Mouse (Mus musculus) inflammation-experienced regulatory T-cells, adult 6 months (primary cell): ENCODE data around the gene Tnfrsf11a. TPM values are rescaled to one million over a fixed set of nuclear protein-coding genes. Genes with fewer than 3 reads are reported as not detected.
A peak's percentile ranks its signal among the peaks of the same experiment; 100 is the strongest.
"Not testable (repeated sequence)": the region's sequence is repeated elsewhere in the genome, so short reads cannot be mapped to it uniquely, and the experiment has no call there.

Experiments
- ATAC-seq: one replicate; pipeline ENCODE4 v1.8.0; 2017
- polyA plus RNA-seq, 3 experiments: library from polyadenylated mRNA; unstranded; fragments of 100-300 nt; shearing (Covaris generic); gene quantifications; one replicate each; pipeline ENCODE4 v1.2.1; 2017

The Tnfrsf11a gene
- polyA plus RNA-seq, 3 experiments from 2014 or later: not detected

DNA sequence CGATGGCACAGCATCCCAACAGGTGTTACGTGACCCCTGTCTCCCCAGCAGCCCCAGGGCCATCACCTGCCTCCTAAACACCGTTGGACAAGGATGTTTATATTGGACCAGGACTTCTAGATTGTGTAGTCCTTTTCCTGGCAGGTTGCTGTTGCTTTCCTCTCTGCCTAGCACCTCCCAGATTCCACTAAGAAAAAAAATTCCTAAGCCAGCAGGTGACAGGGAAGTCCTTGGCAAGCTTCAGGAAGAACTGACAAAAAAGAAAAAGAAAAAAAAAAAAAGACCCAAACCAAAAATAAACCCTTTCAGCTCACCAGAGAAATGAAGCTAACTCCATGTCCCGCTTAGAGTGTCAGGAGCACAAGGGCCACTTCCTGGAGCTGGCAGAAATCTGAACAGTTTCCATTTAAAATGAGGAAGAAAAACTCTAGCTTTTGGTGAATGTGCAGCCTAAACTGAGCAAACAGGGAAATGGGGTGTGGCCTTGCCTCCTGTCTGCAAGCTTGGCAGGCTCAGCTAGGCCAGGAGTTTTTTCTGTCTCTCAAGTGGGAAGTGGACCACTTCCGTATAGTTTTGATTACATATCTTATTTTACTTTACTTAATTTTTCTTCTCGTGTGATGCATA, 6.3 kb downstream of the Tnfrsf11a start:
- no peak for ATAC-seq

DNA sequence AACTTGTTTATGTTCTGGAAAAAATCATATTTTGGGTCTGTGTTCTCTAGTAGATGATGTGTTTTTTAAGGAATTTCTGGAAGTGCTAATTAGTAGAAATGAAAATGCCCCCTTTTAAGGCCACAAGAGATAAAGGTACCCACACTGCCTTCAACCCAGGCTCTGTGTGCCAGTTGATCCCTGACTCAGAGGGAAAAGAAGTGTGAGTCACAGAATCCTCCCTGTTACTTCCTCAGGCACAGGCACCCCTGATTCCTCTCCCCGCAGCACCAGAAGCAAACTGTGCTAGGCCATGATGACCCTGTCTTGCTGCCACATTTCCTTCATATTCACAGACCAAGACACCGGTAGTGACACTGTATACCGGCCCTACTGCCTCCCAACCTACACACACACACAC, 9.6 kb downstream of the Tnfrsf11a start:
- no peak for ATAC-seq

DNA sequence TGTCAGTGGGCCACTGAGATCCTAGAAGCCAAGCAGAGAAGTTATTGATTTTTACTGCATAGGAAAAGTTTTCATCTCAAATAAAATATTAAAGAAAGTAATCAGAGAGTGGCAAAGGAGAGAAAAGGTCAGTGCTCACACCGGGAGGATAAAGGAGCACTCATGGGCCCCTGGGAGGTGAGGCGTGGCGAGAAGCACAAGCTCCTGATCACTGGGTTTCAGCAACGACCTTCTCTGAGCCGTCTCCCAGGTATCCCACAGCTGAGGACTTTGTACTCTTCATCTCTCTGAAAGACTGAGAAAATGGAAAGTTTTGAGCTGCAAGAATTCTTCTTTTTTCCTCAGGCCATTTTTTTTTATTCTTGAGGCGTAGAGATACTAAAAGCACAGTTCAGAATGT, 14.2 kb downstream of the Tnfrsf11a start:
- ATAC-seq: no peak

GRCm38 (mm10) chr1:105795705-105796104, 15.2 kb downstream of the Tnfrsf11a start:
- ATAC-seq: no peak

GRCm38 (mm10) chr1:105800570-105800969, 20.1 kb downstream of the Tnfrsf11a start:
- ATAC-seq: no peak

DNA sequence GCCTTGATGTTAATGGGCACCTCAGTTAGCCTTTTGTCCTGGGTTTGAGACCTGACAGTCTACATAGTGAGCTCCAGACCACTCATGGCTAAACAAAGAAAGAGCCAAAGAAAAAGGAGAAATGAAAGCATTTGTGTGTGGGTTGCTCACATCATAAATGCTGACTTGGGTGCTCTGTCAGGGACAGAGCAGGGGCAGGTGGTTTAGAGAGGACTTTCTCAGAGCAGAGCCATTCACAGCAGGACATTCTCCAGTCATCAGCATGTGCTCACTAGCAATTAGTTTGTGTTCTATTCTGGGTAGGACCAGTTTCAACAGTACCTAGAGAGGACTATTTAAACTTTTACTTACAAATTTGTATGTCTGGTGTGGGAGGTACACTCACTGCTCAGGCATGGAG, 20.7 kb downstream of the Tnfrsf11a start:
- ATAC-seq: no peak

DNA sequence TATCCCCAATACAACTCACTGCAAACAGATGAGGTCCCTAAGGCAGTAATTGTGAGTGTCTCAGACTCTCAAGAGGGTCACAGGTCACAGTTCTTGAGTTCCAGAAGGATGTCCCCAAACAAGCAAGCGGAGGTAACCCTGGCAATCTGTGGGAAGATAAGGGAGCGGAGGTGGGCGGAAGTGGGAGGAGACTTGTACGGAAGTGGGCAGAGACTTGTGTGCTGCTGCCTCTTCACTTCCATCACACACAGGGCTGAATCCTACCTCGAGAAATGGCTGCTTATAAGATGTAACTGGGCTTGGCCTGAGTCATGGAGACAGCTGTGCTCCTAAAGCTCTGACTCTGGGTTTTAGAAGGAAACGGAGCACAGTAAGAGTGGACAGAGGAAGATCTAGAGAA, 22.4 kb downstream of the Tnfrsf11a start:
- ATAC-seq: peak; percentile 91

GRCm38 (mm10) chr1:105804285-105804684, 23.8 kb downstream of the Tnfrsf11a start:
- ATAC-seq: no peak

- ATAC-seq: no peak
These were observed 25.0 kb downstream of the Tnfrsf11a start for GRCm38 (mm10) chr1:105805565-105805964.

DNA sequence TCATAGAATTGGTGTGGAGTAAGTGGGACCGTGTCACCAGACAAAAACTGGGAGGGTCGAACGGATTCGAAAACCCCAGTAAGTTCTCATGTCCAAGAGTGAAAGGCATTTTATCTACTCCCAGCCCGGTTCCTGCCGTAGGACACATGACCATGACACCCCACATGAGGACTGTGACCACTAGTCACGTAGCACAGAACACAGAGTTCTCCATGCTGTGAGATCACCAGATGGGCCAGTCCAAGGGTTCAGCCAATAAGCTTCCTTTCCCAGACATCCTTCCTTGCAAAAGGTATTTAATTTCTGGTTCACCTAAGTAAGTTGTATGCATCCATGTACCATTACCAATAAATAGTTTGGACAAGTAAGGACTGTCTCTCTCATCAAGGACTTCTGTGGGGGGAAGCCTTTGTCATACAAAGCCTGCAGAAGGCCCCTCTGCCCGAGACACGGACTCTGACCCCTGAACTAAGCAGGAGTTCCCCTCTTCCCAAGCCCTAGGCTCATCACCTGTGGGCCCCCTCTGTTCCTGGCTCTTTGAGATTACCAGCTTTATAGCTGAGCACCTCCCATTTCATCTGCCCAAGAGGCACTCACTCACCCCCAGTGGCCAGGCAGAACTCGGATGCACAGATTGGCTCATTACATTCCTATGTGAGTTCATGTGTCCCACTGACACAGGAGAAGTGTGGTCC, 26.7 kb downstream of the Tnfrsf11a start:
- ATAC-seq: no peak

GRCm38 (mm10) chr1:105812027-105812426, 31.5 kb downstream of the Tnfrsf11a start:
- not testable (repeated sequence) for ATAC-seq

GRCm38 (mm10) chr1:105812960-105813708, 32.6 kb downstream of the Tnfrsf11a start:
- ATAC-seq: no peak

DNA sequence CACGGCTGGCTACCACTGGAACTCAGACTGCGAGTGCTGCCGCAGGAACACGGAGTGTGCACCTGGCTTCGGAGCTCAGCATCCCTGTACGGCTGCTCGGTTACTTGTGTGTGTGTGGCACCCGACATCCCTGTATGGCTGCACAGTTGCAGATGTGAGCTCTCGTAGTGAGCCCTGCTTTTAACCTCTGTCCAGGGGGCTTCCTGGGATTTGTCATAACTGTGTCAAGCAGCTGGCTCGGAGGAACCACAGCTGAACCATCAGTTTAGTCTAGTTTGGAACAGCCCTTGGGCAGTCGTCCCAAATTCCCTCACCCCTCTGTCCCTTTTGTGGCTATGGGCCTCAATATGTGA, 33.2 kb downstream of the Tnfrsf11a start:
- ATAC-seq: no peak

DNA sequence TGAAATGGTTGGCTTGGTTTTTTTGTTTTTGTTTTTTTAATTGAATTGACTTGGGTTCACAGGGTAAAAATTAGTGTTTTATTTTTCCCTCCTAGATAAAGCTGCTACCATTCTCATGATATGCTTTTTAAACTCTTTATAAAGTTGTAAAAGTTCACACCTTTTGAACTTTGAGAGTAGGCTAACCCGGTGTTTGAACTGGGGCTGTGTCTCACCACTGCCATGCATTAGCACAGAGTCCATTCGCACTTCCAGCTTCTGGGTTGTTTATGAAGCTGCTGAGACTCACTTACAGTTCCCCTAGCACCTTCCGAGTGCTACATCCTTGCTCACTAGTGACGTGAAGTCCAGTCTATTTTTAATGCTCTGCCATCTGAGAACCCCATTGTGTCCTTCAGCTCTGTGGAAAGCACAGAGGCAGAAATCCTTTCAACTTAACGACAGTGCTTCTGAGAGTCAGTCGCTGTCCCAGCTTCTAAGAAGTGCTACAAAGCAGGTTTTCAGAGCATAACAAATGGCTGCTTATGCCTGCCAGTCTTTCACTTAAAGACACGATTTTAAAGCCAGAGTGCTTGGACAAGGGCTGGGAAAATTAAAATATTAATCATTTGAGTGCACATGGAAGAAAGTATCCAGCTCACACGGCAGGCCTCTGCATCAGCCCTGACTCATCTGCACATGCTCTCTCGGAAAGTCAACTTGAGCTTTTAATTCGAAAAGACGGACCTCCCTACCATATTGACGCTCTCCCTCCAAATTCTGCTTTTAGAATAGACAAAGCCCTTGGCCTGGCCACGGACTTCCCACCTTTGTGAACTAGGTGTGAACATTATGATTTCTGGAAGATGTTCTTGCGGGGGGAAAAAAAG, 34.1 kb downstream of the Tnfrsf11a start:
- ATAC-seq: no peak

- ATAC-seq: no peak
These were observed 34.8 kb downstream of the Tnfrsf11a start for GRCm38 (mm10) chr1:105815310-105815709.

DNA sequence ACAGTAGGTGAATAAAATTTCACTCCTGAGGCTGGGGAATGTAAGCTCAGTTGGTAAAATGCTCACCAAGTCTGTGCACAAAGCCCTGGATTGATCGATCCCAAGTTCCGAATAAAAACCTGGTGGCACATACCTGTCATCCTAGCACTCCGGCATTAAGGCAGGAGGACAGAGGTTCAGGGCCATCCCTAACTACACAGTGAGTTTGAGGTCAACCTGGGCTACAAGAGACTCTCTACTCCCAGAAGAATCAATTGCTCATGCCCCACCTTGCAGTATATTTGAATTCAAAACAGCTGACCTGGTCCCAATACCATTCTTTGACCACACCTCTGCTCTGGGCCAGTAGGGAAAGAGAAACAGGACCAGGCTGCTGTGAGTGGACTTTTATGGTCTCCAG, 35.2 kb downstream of the Tnfrsf11a start:
- no peak for ATAC-seq

GRCm38 (mm10) chr1:105819031-105819430, 38.5 kb downstream of the Tnfrsf11a start:
- no peak for ATAC-seq

DNA sequence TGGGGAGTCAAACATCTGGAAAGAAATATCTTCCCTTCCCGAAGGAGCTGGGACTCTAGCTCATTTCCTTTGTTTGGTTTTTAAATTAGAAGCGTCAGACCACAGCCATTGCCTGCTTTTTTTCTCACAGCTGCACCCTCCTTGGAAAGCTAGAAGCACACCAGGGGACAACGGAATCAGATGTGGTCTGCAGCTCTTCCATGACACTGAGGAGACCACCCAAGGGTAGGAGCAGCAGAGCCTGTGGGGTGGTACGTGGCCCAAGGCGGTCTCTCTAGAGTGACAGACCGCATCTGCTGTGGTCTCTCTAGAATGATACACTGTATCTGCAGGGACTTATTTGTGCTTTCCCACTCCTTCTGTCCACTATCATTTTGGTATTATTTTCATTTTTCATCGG, 39.2 kb downstream of the Tnfrsf11a start:
- no peak for ATAC-seq

GRCm38 (mm10) chr1:105824356-105824755, 43.8 kb downstream of the Tnfrsf11a start:
- no peak for ATAC-seq

GRCm38 (mm10) chr1:105824980-105825379, 44.5 kb downstream of the Tnfrsf11a start:
- no peak for ATAC-seq

DNA sequence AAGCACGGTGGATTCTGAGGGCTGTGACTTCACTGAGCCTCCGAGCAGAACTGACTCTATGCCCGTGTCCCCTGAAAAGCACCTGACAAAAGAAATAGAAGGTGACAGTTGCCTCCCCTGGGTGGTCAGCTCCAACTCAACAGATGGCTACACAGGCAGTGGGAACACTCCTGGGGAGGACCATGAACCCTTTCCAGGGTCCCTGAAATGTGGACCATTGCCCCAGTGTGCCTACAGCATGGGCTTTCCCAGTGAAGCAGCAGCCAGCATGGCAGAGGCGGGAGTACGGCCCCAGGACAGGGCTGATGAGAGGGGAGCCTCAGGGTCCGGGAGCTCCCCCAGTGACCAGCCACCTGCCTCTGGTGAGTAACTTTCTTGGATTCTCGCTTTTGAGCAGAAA, 46.9 kb downstream of the Tnfrsf11a start:
- ATAC-seq: no peak

GRCm38 (mm10) chr1:105827786-105828345, 47.3 kb downstream of the Tnfrsf11a start:
- ATAC-seq: no peak

DNA sequence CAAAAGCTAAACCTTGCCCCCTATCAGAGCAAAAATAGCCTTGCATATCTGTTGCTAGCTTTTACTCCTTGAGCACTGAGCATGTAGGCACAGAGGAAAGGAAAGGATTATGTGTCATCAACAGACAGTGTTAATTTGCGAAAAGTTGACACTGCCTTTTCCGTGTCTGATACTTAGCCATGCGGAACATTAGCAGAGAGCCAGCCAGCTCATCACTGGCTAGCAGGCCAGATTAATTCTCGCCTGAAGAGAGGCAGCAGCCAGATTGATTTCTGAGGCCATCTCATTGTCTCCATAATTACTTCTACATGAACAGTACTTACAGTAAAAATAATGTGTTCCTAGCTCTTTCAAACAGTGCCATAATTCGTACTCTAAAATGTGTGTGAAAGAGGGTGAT, 48.7 kb downstream of the Tnfrsf11a start:
- ATAC-seq: no peak
